Mouse (Mus musculus) gastrocnemius, postnatal 14 days (tissue): ENCODE measurements around the gene Tor4a. TPM values are rescaled to one million over a fixed set of nuclear protein-coding genes. Genes with fewer than 3 reads are reported as not detected.

Experiments used
- DNase-seq: peaks from one replicate; pipeline ENCODE4 v3.0.0; 2021; ENCODE audit warnings: mixed read lengths
- intact Hi-C: fragments of 180-260 bp; cut with DNase I; formaldehyde crosslinking; loops from one replicate; pipeline ENCODE4 v1.15.1; 2025; ENCODE audit warnings: low total_unique reads
- long read RNA-seq, 2 experiments: library from polyadenylated mRNA; stranded (forward); transcript quantifications; one replicate each; pipeline ENCODE4 v2.0.0; 2021
- total RNA-seq, 2 experiments: library from RNA; stranded (reverse); gene quantifications; 2 replicates each; pipeline ENCODE4 v1.2.3; 2021

Tor4a gene
- total RNA-seq = 1 to 10 TPM; 1.9 TPM
- long read RNA-seq, experiment 1, partial matches to known transcripts = 0 of 3 reads
- long read RNA-seq, experiment 1, other reads (novel, unspliced or antisense) = 0 of 3 reads
- long read RNA-seq, experiment 2, partial matches to known transcripts = 0 of 3 reads
- long read RNA-seq, experiment 2, other reads (novel, unspliced or antisense) = 0 of 3 reads

DNA sequence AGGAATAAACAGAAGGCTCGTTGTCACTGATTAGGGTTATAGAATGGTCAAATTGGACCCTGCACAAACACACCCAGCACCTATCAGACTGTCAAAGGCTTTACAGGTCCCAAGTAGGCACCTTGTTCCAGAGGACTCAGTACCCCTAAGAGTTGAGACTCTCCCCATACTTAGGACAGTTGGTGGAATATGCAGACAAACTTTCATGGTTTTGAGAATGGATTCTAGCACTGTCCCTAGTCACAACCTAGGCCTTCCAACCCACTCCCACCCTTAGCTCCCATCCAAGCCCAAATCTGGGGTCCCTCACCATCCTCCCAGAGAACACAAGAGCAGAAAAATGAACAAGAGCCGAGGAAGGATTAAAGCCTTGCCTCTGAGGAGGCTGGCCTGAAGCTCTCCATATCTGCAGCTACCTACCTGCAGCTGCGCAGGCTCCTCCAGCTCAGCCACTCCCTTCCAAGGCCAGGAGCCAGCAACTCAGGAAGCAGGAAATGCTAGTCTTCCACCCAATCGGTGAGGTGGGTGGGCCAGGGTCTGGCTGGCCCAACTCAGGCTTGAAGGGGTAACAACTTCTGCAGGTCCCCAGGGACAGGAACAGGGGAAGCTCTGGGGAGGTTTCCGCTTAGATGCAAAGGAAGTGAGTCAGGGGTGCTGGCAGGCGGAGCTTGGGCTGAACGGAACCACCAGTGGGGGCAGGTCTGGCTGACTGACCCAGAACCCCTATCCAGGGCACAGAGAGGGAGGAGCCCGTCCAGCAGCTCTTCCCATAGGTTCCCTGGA lies at the start of gene Tor4a:
TSS of gene Tor4a (minus strand) at position 715 of the 783 bp plus-strand sequence.
- intact Hi-C loops = loop anchor here (10.0 kb wide), 1 partner anchor 48 kb away; the partner anchor contains the start of genes AL732309.1, Cysrt1 and Rnf208
- DNase-seq = peak; percentile 71

DNA sequence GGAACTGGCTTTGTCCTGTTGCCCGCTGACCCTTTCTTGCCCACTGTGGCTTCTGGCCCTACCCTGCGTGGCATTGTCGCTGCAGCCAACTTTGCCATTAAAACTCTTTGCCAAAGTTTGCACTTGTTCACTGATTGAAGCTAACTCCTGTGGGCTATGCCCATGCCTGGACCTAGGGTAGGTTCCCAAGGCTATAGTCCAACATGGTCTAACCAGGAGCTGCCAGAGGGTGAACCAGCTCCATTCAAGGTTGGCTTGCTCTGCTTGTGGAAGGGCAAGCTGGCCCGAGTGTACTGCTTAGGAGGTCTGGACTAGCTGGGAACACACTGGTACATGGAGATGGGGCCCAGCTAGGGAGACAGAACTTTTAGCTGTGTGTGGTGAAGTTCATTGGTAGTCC lies 47.5 kb upstream of the Tor4a start:
- DNase-seq = no peak
- intact Hi-C loops = loop anchor here (10.0 kb wide), 1 partner anchor 49 kb away; the partner anchor contains the start of gene Tor4a

DNA sequence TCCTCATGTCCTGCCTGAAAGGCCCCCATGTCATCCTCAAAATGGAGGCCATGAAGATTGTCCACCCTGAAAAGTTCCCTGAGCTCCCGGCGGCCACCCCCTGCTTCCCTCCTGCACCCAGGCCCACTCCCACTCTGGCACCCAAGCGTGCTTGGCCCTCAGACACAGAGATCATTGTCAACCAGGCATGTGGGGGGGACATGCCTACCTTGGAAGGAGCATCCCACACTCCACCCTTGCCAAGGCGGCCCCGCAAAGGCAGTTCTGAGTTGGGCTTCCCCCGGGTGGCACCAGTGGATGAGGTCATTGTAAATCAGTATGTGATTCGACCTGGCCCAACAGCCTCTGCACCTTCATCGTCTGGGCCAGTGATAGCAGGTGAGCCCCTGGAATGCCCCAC lies 46.7 kb upstream of the Tor4a start:
- intact Hi-C loops = loop anchor here (10.0 kb wide), 1 partner anchor 49 kb away; the partner anchor contains the start of gene Tor4a
- no peak for DNase-seq

DNA sequence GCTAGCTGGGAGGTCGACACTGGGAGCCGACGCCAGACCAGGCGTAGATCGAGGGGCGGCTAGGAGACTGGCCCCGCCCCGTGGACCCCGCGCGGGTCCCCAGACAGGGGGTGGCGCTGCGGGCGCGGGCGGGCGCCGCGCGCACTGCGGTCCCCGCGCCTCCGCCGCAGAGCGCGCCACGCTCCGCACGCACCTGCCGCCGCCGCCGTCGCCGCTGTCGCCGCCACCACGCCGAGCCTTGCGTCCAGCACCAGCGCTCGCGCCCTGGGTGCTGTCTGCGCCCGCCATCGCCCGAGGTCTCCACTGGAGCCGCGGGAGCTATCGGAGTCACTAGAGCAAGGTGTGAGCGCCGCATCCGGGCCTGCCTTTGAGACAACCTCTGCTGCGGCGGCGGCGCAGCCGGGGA lies 45.4 kb upstream of the Tor4a start, which contains the start of the genes Rnf208 and Cysrt1:
TSS of gene Rnf208 (plus strand) at position 155 of the 406 bp plus-strand sequence.
TSS of gene Cysrt1 (minus strand) at position 352 of the 406 bp plus-strand sequence.
- intact Hi-C loops = loop anchor here (10.0 kb wide), 1 partner anchor 47 kb away; the partner anchor contains the start of gene Tor4a
- DNase-seq = no peak

DNA sequence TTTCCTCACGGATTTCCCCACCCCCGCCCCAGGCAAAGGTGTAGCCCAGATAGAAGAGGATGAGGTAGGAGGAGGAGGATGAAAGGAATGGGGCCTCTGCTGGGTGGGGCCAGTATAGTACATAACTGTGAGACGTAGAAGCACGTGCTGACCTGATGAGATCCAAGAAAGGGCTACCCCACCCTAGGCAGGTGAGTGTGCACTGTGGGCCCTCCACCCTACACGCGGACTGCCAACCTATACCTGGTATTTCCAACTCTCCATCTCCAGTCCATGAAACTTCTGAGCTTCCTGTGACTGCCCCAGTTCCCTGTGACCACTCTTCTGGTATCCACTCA lies 44.7 kb upstream of the Tor4a start:
- no peak for DNase-seq
- intact Hi-C loops = loop anchor here (10.0 kb wide), 1 partner anchor 47 kb away; the partner anchor contains the start of gene Tor4a

DNA sequence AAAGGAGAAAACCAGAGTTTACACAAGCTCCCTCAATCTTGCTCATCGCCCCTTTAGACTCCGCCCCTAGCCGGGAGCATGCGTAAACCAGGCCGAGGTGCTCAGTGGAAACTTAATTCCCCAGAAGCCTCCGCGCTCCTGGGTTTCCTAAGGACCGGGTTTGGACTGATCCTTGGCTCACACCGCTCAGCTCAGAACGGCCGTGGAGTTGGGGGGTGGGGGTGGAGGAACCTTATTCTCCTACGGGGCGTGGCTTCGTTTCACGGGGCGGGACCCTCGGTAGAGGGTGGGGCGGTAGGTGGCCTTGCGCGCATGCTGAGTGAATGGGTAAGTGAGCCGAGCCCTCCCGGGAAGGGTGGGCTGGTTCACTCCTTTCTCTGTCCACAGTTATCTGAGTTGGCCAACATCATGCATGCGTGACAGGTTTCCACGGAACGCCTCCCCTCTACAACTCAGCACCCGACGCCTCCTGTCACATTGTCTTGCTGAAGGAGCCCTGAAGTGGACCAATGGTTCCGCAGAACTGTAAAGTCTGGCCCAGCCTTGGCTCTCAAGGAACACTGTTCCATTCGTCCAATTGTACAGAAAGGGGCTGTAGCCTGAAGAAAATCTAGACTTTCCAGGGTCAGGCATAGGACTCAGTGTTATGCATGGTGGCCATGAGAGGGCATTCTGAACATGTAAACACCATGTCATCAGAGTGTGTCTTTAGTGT lies 44.2 kb upstream of the Tor4a start:
- DNase-seq = peak; percentile 71
- intact Hi-C loops = loop anchor here (10.0 kb wide), 1 partner anchor 46 kb away; the partner anchor contains the start of gene Tor4a

DNA sequence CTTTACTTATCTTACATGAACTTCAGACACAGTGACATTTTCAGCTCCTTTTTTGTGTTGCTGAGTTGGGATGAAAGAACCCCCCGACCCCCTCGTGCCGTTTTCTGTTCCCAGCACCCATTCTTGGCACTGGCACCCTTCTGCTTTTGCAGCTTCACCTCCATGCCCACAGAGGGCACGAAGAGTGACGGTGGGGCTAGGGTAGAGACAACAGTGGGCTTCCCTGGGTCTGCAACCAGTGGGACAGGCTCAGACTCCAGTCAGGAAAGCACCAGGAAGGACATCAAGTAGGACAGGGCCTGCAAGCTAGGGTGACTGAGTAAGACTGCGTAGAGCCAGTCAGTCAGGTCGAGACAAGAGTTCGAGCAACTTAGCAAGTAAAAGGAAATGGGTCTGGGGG lies 43.6 kb upstream of the Tor4a start:
- DNase-seq = no peak
- intact Hi-C loops = loop anchor here (10.0 kb wide), 1 partner anchor 46 kb away; the partner anchor contains the start of gene Tor4a

DNA sequence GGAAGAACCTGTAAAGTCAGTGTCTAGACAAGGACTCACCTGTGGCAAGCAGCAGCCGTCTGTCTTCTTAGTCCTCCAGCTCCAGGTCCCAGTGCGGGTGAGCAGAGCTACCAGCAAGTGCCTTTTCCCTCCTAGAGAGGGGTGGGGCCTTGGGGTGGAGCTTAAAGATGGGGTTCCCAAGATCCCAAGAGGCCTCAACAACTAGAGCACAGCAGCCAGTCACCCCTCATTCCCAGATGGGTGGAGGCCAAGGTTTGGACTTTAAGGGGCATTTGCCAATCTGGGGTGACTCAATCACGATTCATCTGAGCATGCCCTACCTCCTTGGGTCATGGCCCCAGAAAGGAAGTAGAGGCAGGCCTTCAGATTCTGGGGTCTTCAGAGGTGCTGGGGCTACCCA lies 43.1 kb upstream of the Tor4a start:
- intact Hi-C loops = loop anchor here (10.0 kb wide), 1 partner anchor 45 kb away; the partner anchor contains the start of gene Tor4a
- no peak for DNase-seq

DNA sequence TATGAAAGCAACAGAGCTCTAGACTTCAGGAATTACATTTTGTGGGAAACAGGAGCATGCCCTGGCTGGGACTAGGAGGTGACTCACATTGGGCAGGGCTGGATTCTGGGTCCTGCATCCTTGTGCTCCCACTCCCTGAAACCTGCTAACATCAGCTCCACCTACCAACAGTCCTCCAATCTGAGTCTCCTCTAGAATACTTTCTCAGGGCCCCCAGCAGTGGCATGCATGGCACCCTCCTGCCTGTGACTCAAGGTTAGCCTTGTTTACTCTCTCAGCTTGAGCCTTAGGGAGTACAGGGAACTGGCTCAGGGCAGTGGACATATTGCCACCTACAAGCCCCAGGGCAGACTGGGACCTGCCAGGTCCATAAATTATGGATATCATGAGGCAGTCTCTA lies 41.4 kb upstream of the Tor4a start:
- no peak for DNase-seq
- intact Hi-C loops = no loop called here

DNA sequence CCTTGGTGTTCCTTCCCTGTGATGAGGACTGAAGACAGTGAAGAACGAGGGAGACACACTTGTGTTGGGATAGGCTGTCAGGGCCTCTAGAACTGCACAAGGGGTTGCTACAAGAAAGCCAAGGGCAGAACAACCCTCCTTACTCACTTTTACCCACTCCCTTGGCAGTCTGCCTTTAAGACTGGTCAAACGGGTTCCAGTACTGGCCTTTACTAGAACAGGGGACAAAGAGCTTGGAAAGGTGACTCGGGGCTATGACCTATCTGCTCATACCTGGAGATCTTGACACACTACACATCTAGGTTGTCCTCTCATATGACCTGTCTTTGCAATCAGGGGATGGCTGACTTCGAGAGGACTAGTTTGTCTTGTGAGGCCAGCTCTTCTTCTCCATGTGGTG lies 40.8 kb upstream of the Tor4a start:
- intact Hi-C loops = no loop called here
- DNase-seq = no peak

DNA sequence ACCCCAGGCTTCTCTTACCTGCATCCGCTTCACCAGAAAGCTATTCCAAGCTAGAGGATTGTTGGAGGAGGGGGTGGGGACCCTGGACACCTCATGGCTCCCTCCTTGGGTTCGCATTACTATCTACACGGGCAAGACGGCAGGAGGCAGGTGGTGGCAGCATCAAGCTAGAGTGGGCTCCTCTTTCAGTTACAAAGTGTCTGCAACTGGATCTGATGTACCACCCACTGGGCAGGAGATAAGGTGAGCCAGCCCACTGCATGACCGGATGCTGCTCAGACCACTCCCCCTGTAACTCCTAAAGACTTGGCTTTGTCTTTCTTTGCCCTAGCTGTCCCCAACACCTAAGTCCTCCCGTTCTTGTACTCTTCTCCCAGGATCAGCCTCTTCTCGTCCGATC lies 39.9 kb upstream of the Tor4a start, which contains the start of gene Rnf224:
TSS of gene Rnf224 (minus strand) at position 174 of the 400 bp plus-strand sequence.
- intact Hi-C loops = no loop called here
- no peak for DNase-seq

DNA sequence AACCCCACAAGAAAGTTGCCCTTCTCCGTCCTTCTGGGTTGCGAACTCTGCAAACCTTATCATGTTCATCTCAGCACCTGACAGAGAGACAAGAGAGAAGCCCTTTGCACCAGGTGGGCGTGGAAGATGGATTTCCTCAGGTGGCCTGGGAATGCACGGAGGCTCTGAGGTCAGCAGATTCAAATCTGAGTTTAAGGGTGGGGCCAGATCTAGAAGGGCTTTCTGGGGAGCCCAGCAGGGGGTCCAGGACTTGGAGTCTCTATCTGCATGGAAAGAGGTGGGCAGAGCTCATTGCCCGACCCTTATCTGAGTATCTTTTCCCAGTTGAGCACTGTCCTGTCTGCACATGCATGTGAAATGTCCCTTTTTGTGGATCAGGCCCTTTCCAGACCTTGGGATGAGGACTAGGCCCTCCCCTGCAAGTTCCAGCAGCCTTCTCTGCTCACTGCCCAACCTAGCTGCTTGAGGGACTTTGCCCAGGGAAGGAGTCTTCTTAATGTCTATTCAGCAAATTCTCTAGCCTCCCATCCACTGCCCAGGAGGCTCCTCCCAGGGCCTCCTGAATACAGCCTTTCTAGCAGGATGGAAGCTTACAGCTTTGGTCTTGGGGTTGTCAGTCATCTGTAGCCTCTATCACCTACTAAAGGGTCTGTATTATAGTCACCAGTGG lies 38.0 kb upstream of the Tor4a start:
- intact Hi-C loops = no loop called here
- no peak for DNase-seq

DNA sequence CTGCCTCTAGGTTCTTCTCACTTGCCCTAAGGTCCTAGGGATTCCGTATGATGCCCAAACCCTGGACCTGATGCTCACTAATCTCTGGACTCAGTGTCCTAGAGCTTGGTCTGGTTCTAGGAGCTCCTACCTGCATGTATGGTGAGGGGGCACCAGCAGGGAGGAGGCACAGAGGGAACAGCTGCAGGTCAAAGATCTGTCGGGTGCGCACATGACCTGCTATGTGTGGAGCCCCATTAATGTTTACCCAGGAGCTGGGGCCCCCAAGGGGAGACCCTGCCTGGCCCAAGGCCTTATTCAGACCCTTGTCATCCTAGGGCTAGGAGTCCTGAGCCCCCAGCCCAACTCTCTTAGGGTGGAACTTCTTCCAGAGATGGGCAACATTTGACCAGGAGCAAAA lies 37.4 kb upstream of the Tor4a start, which contains the start of gene Slc34a3:
TSS of gene Slc34a3 (minus strand) at position 315 of the 400 bp plus-strand sequence.
- intact Hi-C loops = no loop called here
- no peak for DNase-seq

DNA sequence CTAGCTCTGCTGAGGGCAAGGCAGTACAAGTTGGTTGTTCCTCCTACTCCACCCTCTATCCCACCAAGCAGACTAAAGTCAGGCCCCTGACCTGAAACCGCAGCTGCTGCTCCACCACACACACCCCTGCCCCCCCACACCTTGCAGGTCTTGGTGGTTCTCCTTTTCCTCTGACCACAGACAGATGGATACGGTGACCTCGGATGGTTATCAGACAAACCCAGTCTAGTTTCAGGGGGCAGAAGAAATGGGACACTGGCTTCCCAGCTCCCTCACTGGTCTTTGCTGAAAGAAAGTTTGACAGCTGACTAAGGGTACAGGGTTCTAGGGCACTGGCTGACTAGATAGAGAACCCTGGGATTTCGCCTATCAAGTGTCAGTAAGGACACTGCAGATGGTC lies 36.7 kb upstream of the Tor4a start:
- DNase-seq = no peak
- intact Hi-C loops = no loop called here

DNA sequence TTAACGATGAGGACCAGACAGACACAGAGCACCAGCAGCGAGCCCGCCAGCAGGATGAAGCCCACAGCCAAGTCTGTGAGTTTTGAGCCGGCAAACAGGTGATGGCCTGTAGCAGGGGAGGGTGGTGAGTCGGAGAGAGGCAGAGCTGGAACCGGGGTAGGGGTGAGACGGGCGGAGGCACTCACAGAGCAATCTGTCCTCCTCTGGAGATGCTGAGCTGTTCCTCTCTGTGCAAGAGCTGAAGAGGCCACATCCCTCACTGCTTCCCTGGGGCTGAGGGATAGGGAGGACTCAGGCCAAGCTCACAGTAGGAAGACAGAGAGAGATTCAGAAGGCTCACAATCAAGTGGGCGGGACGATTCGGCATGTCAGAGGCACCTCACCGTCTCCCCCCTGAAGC lies 34.4 kb upstream of the Tor4a start:
- intact Hi-C loops = no loop called here
- DNase-seq = no peak

DNA sequence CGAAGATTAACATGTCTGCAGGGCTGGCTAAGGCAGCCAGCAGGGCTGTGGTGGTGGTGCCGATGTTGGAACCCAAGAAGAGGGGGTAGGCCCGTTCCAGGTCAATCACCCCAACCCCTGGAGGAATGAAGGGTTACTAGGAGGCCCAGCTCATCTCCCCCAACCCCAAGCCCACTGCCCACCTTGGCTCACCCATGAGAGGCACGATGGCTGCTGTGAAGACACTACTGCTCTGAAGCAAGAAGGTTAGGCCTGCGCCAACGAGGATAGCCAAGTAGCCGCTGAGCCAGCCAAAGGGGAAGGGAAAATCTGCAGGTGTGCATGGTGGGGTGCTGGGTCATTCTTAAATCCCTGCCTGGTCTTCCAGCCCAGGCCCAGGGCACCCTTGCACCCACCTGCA lies 33.9 kb upstream of the Tor4a start:
- intact Hi-C loops = no loop called here
- DNase-seq = no peak

DNA sequence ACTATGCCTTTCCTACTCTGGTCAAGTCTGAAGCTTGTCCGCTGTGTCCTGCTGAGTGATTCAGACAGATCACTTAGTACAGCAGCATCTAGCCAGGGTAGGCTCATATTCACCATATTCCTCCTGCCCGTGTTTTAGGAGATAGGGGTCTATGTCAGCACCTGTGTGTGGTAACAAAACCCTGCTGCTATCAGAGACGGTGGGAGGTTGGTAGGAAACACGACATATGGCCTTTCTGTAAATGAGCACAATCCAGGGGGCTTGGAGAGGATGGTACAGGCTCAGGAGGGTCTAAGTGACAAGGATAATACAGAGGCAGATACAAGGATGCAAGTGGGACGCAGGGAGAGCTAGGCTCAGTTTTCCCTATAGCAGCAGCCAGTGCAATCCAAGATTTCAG lies 32.9 kb upstream of the Tor4a start:
- no peak for DNase-seq
- intact Hi-C loops = no loop called here

DNA sequence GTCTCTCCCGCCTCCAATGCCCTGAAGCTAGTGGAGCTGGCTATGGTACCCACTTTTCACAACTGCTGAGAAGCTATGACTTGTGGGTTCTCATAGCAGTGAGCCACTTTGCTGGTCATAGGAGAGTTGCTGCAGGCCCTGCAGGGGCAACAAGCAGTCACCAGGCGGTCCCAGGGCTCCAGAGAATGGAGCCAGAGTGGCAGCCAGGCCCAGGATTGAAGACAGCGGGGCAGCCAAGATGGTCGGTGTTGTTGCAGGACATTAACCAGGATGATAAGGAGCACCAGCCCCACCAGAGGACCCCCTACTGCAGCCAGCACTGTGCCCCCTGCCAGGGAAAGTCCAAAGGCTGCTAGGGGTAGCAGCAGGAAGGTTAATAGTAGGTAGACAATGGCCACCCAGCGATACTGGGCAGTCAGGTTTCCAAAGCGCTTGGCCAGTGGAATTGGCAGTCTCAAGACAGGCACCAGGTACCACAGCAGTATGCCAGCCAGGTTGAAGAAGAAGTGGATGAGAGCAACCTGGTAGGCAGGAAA lies 32.4 kb upstream of the Tor4a start:
- intact Hi-C loops = no loop called here
- DNase-seq = no peak

DNA sequence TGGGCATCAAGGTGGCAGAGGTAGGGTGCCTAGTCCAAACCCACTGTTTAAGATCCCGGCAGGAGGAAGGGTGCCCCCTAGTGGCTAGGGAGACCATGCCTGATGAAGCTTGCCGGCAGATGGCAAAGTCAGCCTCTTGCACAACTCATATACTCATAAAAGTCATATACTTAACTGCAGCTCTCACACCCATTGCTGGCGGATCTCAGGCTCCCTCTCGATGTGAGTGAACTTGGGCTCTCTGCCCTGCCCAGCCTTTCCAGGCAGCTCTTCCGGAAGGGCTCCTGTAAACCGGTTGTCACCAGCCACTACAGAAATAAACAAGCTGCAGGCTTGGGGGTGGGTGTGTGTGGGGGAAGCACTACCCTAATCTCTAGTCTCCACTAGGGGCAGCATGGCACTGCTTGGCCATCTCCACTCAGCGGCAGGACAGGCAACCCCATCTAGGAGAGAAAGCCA lies 31.8 kb upstream of the Tor4a start:
- DNase-seq = peak; percentile 85
- intact Hi-C loops = no loop called here
